Mouse (Mus musculus): ENCODE data around the gene Scn2b. TPM values are rescaled to one million over a fixed set of nuclear protein-coding genes. Genes with fewer than 3 reads are reported as not detected.

Gene Scn2b
- total and polyA plus RNA-seq, 3 experiments, result 0.07 TPM; not detected in 2

DNA sequence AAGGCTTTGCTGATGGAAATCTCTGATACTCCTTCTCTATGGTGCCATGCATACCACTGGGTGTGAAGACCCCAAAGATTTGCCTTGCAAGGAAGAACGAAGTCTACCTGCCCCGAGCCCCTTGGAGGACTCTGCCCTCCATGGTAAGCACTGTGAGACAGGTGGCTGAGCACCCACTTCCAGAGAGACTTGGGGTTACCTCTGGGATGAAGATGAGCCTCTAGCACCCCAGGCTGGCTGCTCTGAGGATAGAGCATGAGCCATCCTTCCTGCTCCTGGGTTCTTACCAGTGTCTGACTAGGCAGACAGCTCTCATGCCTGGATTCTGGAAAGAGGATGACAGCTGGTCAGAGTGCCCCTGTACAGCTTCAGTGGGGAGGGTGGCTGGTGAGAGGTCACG is 12.5 kb downstream of the Scn2b start:
- no peak overlapping the region for H3K9ac ChIP-seq (ENCODE audit: insufficient read depth, low read depth)
- in situ Hi-C loops (cut with MboI; ENCODE audit: low pct_ligation_motif_present, low pct_unique_long_range_greater_than_20kb, low sequenced_read_pairs), result no loop called here
- dilution Hi-C loops (cut with MboI; ENCODE audit: extremely low pct_ligation_motif_present, extremely low pct_unique_long_range_greater_than_20kb, low sequenced_read_pairs), result no loop called here

DNA sequence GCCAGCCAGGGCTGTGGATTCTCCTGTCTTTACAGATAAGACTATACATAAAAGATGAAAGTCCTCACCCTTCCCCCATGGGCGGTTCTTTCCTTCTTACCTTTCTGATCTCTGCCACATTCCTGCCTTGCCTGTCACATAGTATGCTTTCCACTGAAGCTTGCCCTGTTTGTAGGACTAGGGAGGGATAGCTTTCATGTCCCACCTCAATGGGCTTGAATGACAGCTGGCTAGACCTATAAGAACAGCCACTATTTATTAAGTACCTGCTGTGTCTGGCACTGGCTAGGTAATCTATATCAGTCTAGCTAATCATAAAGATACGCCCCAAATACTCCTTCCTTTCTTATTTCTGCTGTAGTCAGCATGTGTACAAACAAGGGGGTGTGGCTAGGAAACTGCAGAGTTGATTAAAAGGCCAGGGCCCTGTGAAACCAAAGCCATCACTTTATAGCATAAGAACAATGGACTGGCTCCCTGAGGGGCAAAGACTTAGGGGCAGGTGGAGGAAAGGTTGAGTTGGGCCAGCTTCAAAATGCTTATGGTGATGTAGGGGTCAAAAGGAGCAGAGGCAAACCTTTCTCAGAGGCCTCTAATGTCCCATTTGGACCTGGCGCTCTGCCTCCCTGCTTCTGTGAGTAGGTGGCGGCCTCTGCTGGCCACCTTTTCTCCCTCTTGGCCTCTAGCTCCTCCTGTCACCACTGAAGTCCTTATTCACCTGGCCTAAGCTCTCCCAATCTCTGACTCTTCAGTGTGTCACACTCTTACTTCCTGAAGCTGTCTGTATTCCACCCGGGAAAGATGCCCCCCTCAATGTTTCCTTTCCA is 16.1 kb downstream of the Scn2b start:
- H3K36me3 ChIP-seq (replicated peaks in 1 of 2; ENCODE audit: control insufficient read depth in 1 of 2, insufficient read depth in 1 of 2, low read length in 1 of 2), result no peaks in the 10 kb centered on the region
- peaks cover 0 to 8% of the 10 kb centered on the region in 2 experiments; a peak in 2 of 4 replicates for H3K4me1 ChIP-seq (ENCODE audit: control insufficient read depth in 1 of 2, insufficient read depth in 2 of 2)
- peaks cover 96% of the 10 kb centered on the region for H3K27me3 ChIP-seq (replicated peaks)
- no peak overlapping the region for H3K4me2 ChIP-seq (ENCODE audit: insufficient read depth, low read depth, poor library complexity, severe bottlenecking)
- in situ Hi-C loops (cut with MboI; ENCODE audit: low pct_ligation_motif_present, low pct_unique_long_range_greater_than_20kb, low sequenced_read_pairs), result no loop called here
- dilution Hi-C loops (cut with MboI; ENCODE audit: extremely low pct_ligation_motif_present, extremely low pct_unique_long_range_greater_than_20kb, low sequenced_read_pairs), result no loop called here
- no peaks in the 10 kb centered on the region for H3K79me2 ChIP-seq (replicated peaks; ENCODE audit: control insufficient read depth, extremely low read depth, insufficient read depth, poor library complexity, severe bottlenecking)
- TF ChIP-seq POLR2A (IDR thresholded peaks at IDR 0.05; ENCODE audit: low read depth, low read length) (no peak), E2F4 (IDR thresholded peaks at IDR 0.05; ENCODE audit: insufficient replicate concordance, low read depth, low read length) (no peak), NELFE (IDR thresholded peaks at IDR 0.05; ENCODE audit: low read depth, low read length) (no peak), USF1 (IDR thresholded peaks at IDR 0.05; ENCODE audit: low read depth, low read length) (no peak), CHD1 (IDR thresholded peaks at IDR 0.05; ENCODE audit: low read depth, low read length) (no peak), PAX5 (IDR thresholded peaks at IDR 0.05; ENCODE audit: low read length) (no peak), MEF2A (IDR thresholded peaks at IDR 0.05; ENCODE audit: borderline replicate concordance, low read depth, low read length) (no peak), ZC3H11A (IDR thresholded peaks at IDR 0.05; ENCODE audit: low read depth, low read length) (peak; percentile 54), EP300 (IDR thresholded peaks at IDR 0.05; ENCODE audit: low read length) (no peak), RCOR1 (conservative IDR thresholded peaks at IDR 0.05; ENCODE audit: low read depth, low read length) (no peak), ZNF384 (IDR thresholded peaks at IDR 0.05; ENCODE audit: low read depth, low read length) (no peak), MAZ (IDR thresholded peaks at IDR 0.05; ENCODE audit: low read depth, low read length) (no peak), TBP (conservative IDR thresholded peaks at IDR 0.05; ENCODE audit: low read depth, low read length) (no peak), USF2 (conservative IDR thresholded peaks at IDR 0.05; ENCODE audit: low read depth, low read length) (no peak), MYC (IDR thresholded peaks at IDR 0.05; ENCODE audit: low read depth, low read length) (no peak), RAD21 (IDR thresholded peaks at IDR 0.05; ENCODE audit: low read depth, low read length) (peak; percentile 89), MAX (IDR thresholded peaks at IDR 0.05; ENCODE audit: low read length) (no peak), CTCF (conservative IDR thresholded peaks at IDR 0.05 in 1 of 2, IDR thresholded peaks at IDR 0.05 in 1 of 2; ENCODE audit: low read depth in 2 of 2, low read length in 2 of 2) (peak; percentile 47 to 94), SMC3 (IDR thresholded peaks at IDR 0.05; ENCODE audit: low read depth, low read length) (peak; percentile 91), CHD2 (IDR thresholded peaks at IDR 0.05; ENCODE audit: low read length) (no peak), UBTF (IDR thresholded peaks at IDR 0.05; ENCODE audit: low read depth, low read length) (no peak)
- H3K27ac ChIP-seq (ENCODE audit: insufficient read depth, low read depth), result no peak overlapping the region
- no peak overlapping the region for H3K4me3 ChIP-seq (replicated peaks in 1 of 3; ENCODE audit: low read depth in 2 of 3, low read length in 2 of 3, poor library complexity in 1 of 3)
- peak; percentile 48 for DNase-seq (ENCODE audit: extremely low read depth)
- H3K9ac ChIP-seq (ENCODE audit: insufficient read depth, low read depth), result no peak overlapping the region
- H3K9me3 ChIP-seq (replicated peaks; ENCODE audit: low read length), result no peaks in the 10 kb centered on the region

More for the DNA sequence above, 12.5 kb downstream of the Scn2b start:
- H3K79me2 ChIP-seq (replicated peaks; ENCODE audit: control insufficient read depth, extremely low read depth, insufficient read depth, poor library complexity, severe bottlenecking), result no peaks in the 10 kb centered on the region
- no peak for DNase-seq (ENCODE audit: extremely low read depth)
- H3K9me3 ChIP-seq (replicated peaks; ENCODE audit: low read length), result no peaks in the 10 kb centered on the region
- H3K27ac ChIP-seq (ENCODE audit: insufficient read depth, low read depth), result no peak overlapping the region
- no peak overlapping the region for H3K4me3 ChIP-seq (replicated peaks in 1 of 3; ENCODE audit: low read depth in 2 of 3, low read length in 2 of 3, poor library complexity in 1 of 3)
- TF ChIP-seq SIN3A (IDR thresholded peaks at IDR 0.05; ENCODE audit: low read length) (no peak), MEF2A (IDR thresholded peaks at IDR 0.05; ENCODE audit: borderline replicate concordance, low read depth, low read length) (no peak), E2F4 (IDR thresholded peaks at IDR 0.05; ENCODE audit: insufficient replicate concordance, low read depth, low read length) (no peak), ZMIZ1 (IDR thresholded peaks at IDR 0.05; ENCODE audit: low read depth, low read length) (no peak), SMC3 (IDR thresholded peaks at IDR 0.05; ENCODE audit: low read depth, low read length) (no peak), MXI1 (IDR thresholded peaks at IDR 0.05; ENCODE audit: low read depth, low read length) (no peak), CTCF (conservative IDR thresholded peaks at IDR 0.05 in 1 of 2, IDR thresholded peaks at IDR 0.05 in 1 of 2; ENCODE audit: low read depth in 2 of 2, low read length in 2 of 2) (no peak), JUN (IDR thresholded peaks at IDR 0.05; ENCODE audit: insufficient read depth, low read depth, low read length) (no peak), CHD1 (IDR thresholded peaks at IDR 0.05; ENCODE audit: low read depth, low read length) (no peak), POLR2AphosphoS2 (IDR thresholded peaks at IDR 0.05; ENCODE audit: low read depth, low read length) (no peak), IRF4 (IDR thresholded peaks at IDR 0.05; ENCODE audit: low read depth, low read length) (no peak), HCFC1 (IDR thresholded peaks at IDR 0.05; ENCODE audit: low read depth, low read length) (no peak), USF1 (IDR thresholded peaks at IDR 0.05; ENCODE audit: low read depth, low read length) (no peak), PAX5 (IDR thresholded peaks at IDR 0.05; ENCODE audit: low read length) (no peak), NRF1 (IDR thresholded peaks at IDR 0.05; ENCODE audit: low read depth, low read length) (no peak), RAD21 (IDR thresholded peaks at IDR 0.05; ENCODE audit: low read depth, low read length) (no peak), ZNF384 (IDR thresholded peaks at IDR 0.05; ENCODE audit: low read depth, low read length) (no peak), JUND (conservative IDR thresholded peaks at IDR 0.05; ENCODE audit: low read depth, low read length) (no peak), BHLHE40 (IDR thresholded peaks at IDR 0.05; ENCODE audit: low read depth, low read length) (no peak)
- H3K36me3 ChIP-seq (replicated peaks in 1 of 2; ENCODE audit: control insufficient read depth in 1 of 2, insufficient read depth in 1 of 2, low read length in 1 of 2), result no peaks in the 10 kb centered on the region
- no peaks in the 10 kb centered on the region for H3K4me1 ChIP-seq (ENCODE audit: control insufficient read depth in 1 of 2, insufficient read depth in 2 of 2)
- H3K4me2 ChIP-seq (ENCODE audit: insufficient read depth, low read depth, poor library complexity, severe bottlenecking), result no peak overlapping the region
- H3K27me3 ChIP-seq (replicated peaks), result peaks cover 90% of the 10 kb centered on the region

Measured in CH12.LX (cell line).